Mouse (Mus musculus) heart, postnatal 36 days (tissue): ENCODE measurements at regions not wholly inside any gene's neighbourhood (a gene's known extent, or its start where the extent isn't known, plus 50 kb on each side); places are given as distances from the start of the nearest gene placed in this dataset.
"Not testable (repeated sequence)": the region's sequence is repeated elsewhere in the genome, so short reads cannot be mapped to it uniquely, and the experiment has no call there.

Experiments used
- DNase-seq, 2 experiments: peaks; one replicate each; pipeline ENCODE4 v3.0.0; 2021 to 2022
- intact Hi-C: fragments of 180-260 bp; cut with DNase I; formaldehyde crosslinking; loops from one replicate; pipeline ENCODE4 v1.15.1; 2025

- intact Hi-C loops, result loop anchor here (5.0 kb wide), 1 partner anchor 187 kb away; the partner anchor contains the start of gene Cdc42ep3
- peak; percentile 70 to 76 for DNase-seq
Measured at GRCm38 (mm10) chr17:79543907-79544522, 67.6 kb upstream of the Rmdn2 start.

- DNase-seq, result no peak
- intact Hi-C loops, result no loop called here
Measured at GRCm38 (mm10) chr17:79545878-79546277, 65.8 kb upstream of the Rmdn2 start.

- intact Hi-C loops, result no loop called here
- no peak for DNase-seq
Measured at GRCm38 (mm10) chr17:79547075-79547474, 64.6 kb upstream of the Rmdn2 start.

- no peak for DNase-seq
- intact Hi-C loops, result no loop called here
Measured at GRCm38 (mm10) chr17:79547524-79547923, 64.1 kb upstream of the Rmdn2 start.

- intact Hi-C loops, DNase-seq: not testable (repeated sequence)
Measured at GRCm38 (mm10) chr17:79550409-79550808, 61.3 kb upstream of the Rmdn2 start.

GRCm38 (mm10) chr17:79553850-79554249 is 57.8 kb upstream of the Rmdn2 start:
- no peak for DNase-seq
- intact Hi-C loops, result no loop called here

- intact Hi-C loops, result no loop called here
- no peak for DNase-seq
Measured at GRCm38 (mm10) chr17:79555593-79555992, 56.1 kb upstream of the Rmdn2 start.
